Mouse (Mus musculus) frontal cortex, postnatal 36 days (tissue): ENCODE measurements around the gene Pnmt.

Source experiments
- DNase-seq, 2 experiments: peaks; one replicate each; pipeline ENCODE4 v3.0.0; 2022; ENCODE audit warnings: low spot score in 2 of 2

The Pnmt gene

DNA sequence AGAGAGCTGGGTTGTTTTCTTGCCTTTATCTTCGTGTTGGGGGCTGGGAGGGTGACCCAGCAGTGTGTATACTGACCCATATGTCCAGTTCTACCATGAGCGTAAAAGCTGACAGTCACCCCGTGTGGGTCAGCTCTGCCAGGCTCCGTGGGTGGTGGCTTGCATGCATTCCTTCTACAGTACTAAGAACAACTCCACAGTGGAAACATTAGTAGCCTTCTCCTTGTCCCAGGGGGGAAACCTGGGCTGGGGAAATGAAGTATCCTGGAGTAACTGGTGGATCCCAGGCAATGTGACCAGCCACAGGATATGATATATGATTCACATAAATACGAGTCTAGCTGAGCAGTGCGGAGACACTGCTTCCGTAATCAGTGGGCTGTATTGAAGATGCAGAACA, 27.5 kb downstream of the Pnmt start:
- DNase-seq = no peak

DNA sequence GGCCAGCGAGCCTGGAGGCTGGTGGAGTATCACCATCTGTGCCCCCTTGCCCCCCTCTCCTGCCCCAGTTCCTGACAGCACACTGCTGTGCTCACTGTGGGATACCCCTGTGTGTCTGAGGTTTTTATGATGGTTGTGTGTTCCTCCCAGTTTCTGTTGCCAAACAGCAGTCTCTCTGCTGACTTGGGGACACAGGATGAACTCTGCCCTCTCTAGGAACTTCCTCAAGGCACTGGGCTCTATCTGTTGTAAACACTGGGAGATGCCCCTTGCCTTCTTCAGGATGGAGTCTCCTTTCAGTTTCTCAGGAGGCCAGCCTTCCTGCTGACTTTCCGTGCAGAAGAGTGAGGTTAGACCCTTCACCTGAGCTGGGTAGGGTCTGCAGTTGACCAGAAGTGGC, 27.9 kb downstream of the Pnmt start:
- DNase-seq = no peak

DNA sequence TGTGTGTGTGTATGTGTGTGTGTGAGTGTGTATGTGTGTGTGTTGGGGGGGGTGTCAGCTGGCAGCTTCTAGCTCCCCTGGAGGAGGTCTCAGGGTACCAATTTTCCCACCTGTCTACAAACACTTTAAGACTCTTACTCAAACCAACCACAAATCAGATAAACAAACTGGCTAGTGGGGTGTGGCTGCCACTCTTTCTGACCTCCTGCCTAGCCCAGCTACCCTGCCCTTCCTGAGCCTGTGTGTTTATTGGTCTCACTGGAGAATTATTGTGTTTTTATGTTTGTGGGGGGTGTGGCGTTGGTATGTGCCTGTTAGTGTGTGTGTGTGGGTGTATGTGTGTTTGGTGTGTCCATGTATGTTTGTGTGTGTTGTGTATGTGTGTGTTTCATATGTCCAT, 30.8 kb downstream of the Pnmt start:
- DNase-seq = no peak

DNA sequence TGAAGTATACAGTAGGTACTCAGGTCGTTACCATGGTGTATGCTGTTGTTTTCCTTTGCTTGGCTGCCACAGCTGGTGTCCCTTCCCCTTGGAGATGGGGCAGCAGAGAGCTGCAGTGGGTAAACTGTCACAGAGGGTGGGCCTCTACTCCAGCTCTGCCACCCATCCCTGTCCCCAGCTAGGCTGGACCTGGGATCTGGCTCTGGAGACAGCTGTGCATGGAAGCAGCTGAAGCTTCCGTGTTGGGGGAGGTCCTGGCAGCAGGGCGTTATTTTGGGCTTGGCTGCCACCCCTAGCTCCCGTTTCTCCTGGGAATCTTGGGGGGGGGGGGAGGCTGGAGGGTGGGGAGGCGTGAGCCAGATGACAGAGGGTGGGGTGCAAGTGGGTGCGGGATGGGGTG, 32.0 kb downstream of the Pnmt start:
- DNase-seq = no peak

DNA sequence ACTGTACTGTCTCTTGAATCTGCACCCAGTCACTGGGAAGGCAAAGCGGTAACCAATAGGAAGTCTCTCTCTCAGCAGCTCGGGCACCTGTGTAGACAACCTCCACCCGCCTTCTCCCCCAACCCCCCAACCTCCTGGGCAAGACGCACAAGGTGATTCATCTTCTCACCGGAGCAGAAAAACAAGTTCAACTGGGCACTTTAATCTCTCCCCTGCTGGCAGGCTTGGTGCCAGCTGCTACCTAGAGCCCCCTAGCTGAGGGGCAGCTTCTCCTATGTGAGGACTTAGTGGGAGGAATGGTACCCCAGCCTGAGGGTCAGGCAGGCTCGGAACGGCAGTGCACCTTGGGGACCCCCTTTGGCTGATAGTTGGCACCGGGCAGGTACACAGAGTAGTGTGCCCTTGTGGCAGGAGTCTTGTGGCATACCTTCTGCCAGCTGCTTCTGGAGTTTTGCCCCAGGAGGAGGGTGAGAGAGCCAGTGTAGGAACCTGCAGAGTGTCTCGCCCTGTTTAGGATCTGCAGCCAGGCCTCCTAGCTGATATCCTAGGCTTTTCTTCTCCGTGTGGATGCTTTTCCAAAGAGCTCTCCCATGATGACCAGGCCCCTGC, 32.8 kb downstream of the Pnmt start:
- no peak for DNase-seq

DNA sequence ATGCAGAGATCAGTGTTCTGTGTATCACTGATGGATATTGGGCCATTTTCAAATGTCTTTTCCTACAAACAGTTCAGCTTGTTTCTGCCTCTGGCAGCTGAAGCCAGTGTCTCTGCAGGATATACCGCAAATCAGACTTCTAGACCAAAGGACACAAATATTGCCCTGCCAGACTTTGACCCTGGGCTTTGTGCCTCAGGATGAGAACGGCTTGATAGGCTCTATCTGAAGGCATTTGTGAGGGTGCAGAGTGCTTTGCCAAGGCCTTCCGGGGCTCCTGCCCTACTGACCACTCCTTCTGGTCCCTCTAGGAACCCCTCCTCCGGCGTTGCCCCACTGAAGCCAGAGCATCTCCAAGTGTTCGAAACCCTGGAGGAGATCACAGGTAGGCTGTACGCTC, 40.3 kb downstream of the Pnmt start:
- DNase-seq = no peak

DNA sequence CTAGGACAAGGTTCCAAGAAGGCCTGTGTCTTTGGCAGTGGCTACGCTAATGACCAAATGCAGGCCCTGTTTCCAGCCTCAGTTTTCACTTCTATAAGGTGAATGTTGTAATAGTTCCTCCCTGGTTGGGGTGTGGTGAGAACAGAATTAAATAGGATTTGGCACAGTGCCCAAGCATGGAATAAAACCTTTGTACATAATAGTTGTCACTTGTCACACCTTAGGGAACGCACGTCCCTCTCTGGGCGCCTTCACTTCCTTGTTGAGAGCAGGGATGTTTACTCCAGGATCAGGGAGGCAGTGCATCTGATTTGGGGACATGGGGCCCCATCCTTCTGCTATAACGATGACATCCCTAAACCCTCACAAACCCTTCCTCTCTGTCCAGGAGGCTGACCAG, 42.2 kb downstream of the Pnmt start:
- DNase-seq = no peak

DNA sequence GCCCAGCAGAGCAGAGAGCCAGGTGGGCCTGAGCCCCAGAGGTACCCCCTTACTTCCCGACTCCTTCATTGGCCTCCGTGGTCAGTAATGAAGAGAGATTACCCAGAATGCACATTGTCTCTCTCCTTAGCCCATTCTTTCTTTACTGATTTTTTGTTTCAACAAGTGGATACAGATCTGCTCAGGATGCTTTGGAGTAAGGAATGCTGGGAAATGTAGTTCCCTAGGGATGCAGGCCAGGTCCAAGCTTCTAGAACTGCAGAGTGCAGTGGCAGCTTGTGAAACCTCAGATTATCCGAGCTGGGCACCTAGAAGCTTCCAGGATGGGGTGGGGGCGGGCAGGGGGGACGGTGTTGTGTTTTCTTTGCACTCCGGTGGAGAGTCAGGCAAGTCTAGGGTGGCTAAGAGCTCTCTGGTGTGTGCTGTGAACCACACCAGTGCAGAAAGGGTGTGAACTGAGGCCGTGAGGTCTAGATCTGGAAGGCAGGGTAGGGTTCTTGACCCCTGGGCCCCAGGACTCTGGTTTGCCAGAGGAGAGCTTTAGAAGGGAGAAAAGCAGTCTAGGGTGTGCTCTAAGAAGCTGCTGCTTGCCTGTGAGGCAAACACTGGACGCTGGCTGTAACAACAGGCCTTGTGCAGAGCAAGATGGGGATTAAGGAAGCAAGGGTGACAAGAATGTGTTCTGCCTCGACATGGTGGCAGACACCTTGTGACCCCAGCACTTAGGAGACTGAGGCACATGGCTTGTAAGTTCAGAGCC, 45.7 kb downstream of the Pnmt start:
- no peak for DNase-seq

DNA sequence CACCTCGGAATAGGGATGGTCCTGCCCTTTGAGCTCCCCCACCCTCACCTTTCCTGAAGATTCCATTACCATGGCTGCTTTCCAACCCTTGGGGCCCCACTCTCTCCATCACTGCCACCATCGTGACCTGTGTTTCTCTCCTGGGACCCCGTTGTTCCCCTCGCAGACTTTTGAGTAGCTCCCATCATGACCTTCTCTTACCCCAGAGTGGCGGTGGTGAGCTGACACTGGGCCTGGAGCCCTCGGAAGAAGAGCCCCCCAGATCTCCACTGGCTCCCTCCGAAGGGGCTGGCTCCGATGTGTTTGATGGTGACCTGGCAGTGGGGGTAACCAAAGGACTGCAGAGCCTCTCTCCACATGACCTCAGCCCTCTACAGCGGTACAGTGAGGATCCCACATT, 49.5 kb downstream of the Pnmt start:
- DNase-seq = no peak

DNA sequence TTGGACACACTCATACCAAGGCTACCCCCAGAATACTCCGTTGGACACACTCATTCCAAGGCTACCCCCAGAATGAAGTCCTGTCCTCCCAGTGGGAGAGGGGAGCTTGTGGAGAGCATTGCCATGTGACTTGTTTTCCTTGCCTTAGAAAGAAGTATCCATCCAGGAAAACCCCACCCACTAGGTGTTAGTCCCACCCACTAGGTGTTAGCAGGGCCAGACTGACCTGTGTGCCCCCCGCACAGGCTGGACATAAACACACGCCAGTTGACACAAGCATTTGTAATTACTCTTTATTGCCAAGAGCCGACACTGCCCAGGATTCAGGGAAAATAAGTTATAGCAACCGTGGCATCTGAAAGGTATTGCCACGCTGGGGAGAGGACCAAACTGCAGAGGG, 51.2 kb downstream of the Pnmt start:
- DNase-seq = no peak
